Mouse (Mus musculus) monocyte, adult 2 months (primary cell): ENCODE measurements around the gene Six6.

Experiments used
- DNase-seq, 2 experiments: peaks; one replicate each; pipeline ENCODE4 v3.0.0; 2022; ENCODE audit warnings: low spot score in 2 of 2, low read depth in 1 of 2

Gene Six6

GRCm38 (mm10) chr12:72954906-72955305, 15.2 kb downstream of the Six6 start:
- no peak for DNase-seq

GRCm38 (mm10) chr12:72957829-72958424, 18.2 kb downstream of the Six6 start:
- DNase-seq, result no peak

GRCm38 (mm10) chr12:72958446-72958845, 18.8 kb downstream of the Six6 start:
- no peak for DNase-seq

- DNase-seq, result no peak
These were observed 23.1 kb downstream of the Six6 start for GRCm38 (mm10) chr12:72962761-72963160.

GRCm38 (mm10) chr12:72967541-72967940, 27.8 kb downstream of the Six6 start:
- DNase-seq, result no peak

GRCm38 (mm10) chr12:72970620-72971019, 30.9 kb downstream of the Six6 start:
- DNase-seq, result no peak

- DNase-seq, result no peak
These were observed 33.5 kb downstream of the Six6 start for GRCm38 (mm10) chr12:72973161-72973560.

GRCm38 (mm10) chr12:72976172-72976571, 36.5 kb downstream of the Six6 start:
- DNase-seq, result no peak

GRCm38 (mm10) chr12:72976718-72977117, 37.0 kb downstream of the Six6 start:
- no peak for DNase-seq

- DNase-seq, result no peak
These were observed 38.2 kb downstream of the Six6 start for GRCm38 (mm10) chr12:72977851-72978250.

- no peak for DNase-seq
These were observed 39.5 kb downstream of the Six6 start for GRCm38 (mm10) chr12:72979236-72979635.

- DNase-seq, result no peak
These were observed 42.9 kb downstream of the Six6 start for GRCm38 (mm10) chr12:72982616-72983015.

GRCm38 (mm10) chr12:72983071-72983857, 43.6 kb downstream of the Six6 start:
- DNase-seq, result no peak
